Mouse (Mus musculus) ES-Bruce4 (cell line): ENCODE measurements around the gene Rbck1.

Source experiments
- CTCF ChIP-seq: IDR thresholded peaks from one replicate; pipeline ENCODE4 v1.8.1; 2011; ENCODE audit warnings: low read depth, low read length
- EP300 ChIP-seq: IDR thresholded peaks from 2 replicates; pipeline ENCODE4 v1.6.1; 2011; ENCODE audit warnings: low read depth, low read length; ENCODE audit not compliant: insufficient read depth
- POLR2A ChIP-seq: IDR thresholded peaks from one replicate; pipeline ENCODE4 v1.8.1; 2011; ENCODE audit warnings: low read length; ENCODE audit not compliant: insufficient read depth

DNA sequence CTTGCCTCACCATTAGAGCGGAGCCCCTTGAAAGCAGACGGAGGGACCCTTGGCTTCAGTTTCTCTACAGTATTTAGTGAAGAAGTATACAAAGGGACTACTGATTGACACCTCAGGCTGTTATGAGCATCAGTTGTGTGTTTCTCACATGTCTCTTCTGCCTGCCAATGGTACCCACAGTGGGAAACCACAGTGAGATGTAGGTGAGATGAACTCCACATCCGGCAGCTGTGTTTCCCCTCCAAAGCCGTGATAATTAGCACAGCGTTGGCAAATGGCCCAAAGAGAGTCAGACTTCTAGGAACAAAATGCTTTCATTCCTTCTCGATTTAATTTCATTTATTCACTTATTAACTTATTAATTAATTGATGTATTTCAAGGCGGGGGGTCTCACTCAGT, 39.7 kb upstream of the Rbck1 start:
- TF ChIP-seq POLR2A (no peak), CTCF (no peak), EP300 (no peak)
